Mouse (Mus musculus) liver, embryonic 16.5 days (tissue): ENCODE measurements around the gene Shox2. TPM values are rescaled to one million over a fixed set of nuclear protein-coding genes. Genes with fewer than 3 reads are reported as not detected.

ENCODE experiments used
- ATAC-seq: fragments of 200-750 bp; cut with Nextera tagmentation; 2 replicates; pipeline ENCODE4 v1.8.0; 2017; ENCODE audit warnings: low read depth, mild to moderate bottlenecking, moderate number of reproducible peaks, moderate library complexity
- H3K27ac ChIP-seq: fragments of 300-500 bp; sonication (generic); 2 replicates; pipeline ENCODE4 v1.5.1; 2014; ENCODE audit warnings: mild to moderate bottlenecking, low read length
- H3K27me3 ChIP-seq: fragments of 300-500 bp; sonication (generic); 2 replicates; pipeline ENCODE4 v1.6.1; 2014; ENCODE audit warnings: low read depth, low read length, mixed read lengths; ENCODE audit not compliant: control insufficient read depth, insufficient read depth
- H3K36me3 ChIP-seq: fragments of 300-500 bp; sonication (generic); 2 replicates; pipeline ENCODE4 v1.6.1; 2014; ENCODE audit warnings: mild to moderate bottlenecking; ENCODE audit not compliant: control insufficient read depth, insufficient read depth
- H3K4me1 ChIP-seq: fragments of 300-500 bp; sonication (generic); 2 replicates; pipeline ENCODE4 v1.6.1; 2014; ENCODE audit warnings: low read depth, low read length, mixed read lengths; ENCODE audit not compliant: control insufficient read depth
- H3K4me2 ChIP-seq: fragments of 300-500 bp; sonication (generic); 2 replicates; pipeline ENCODE4 v1.6.1; 2014; ENCODE audit warnings: low read depth, low read length, mixed read lengths
- H3K4me3 ChIP-seq: fragments of 300-500 bp; sonication (generic); 2 replicates; pipeline ENCODE4 v1.5.1; 2014; ENCODE audit warnings: low read depth, mild to moderate bottlenecking, low read length
- H3K9ac ChIP-seq: fragments of 300-500 bp; sonication (generic); 2 replicates; pipeline ENCODE4 v1.6.1; 2014; ENCODE audit warnings: low read depth, low read length
- H3K9me3 ChIP-seq: fragments of 300-500 bp; sonication (generic); replicated peaks from 2 replicates; pipeline ENCODE4 v1.6.1; 2016; ENCODE audit warnings: low read length; ENCODE audit not compliant: control insufficient read depth
- WGBS: fragments of 180-500 bp; shearing (Covaris S2); extraction: QIAGEN DNeasy Blood & Tissue Kit; methylation state at CpG from one replicate; pipeline ENCODE4 v1.1.7; 2014; ENCODE audit not compliant: insufficient replicate concordance; 5-methylcytosine and 5-hydroxymethylcytosine counted together
- polyA plus RNA-seq: library from polyadenylated mRNA; unstranded; fragments of >200 nt; fragmentation: Nextera tagmentation; extraction: Ambion mirVana; gene quantifications from 2 replicates; pipeline ENCODE4 v1.2.1, GENCODE M21; 2015

Gene Shox2
- polyA plus RNA-seq, result 0.18 and 0.25 TPM in 2 replicates

DNA sequence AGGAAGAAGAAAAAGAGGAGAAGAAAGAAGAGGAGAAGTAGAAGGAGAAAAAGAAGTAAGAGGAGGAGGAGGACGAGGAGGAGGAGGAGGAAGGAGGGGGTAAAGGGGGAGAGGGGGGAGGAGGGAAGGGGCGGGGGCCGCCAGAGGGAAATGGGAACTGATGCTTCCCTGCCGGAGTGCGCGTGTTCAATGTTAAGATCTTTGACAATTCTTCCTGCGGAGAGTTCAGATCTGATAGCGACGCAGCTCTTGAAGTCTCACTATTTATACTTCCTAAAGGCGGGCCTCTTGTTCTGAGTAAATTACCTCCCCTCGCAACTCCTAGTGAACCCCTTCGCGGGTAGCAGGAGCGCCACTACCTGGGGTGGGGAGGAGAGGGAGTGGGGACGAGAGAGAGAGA, at the start of gene Shox2:
Gene Shox2 (minus strand): TSS at position 66 of the 400 bp plus-strand sequence.
- Histone ChIP-seq H3K4me3 (peak within 1 kb of the TSS; percentile 55), H3K4me2 (peak within 1 kb of the TSS; percentile 66), H3K4me1 (peaks cover 11% of the 10 kb centered on the region), H3K27ac (no peak within 1 kb of the TSS), H3K36me3 (no peaks in the 10 kb centered on the region), H3K9ac (no peak within 1 kb of the TSS), H3K27me3 (peaks cover 69% of the 10 kb centered on the region), H3K9me3 (no peaks in the 10 kb centered on the region)
- ATAC-seq, result no peak
- WGBS, result 0% methylated on average over 15 of the region's 15 CpGs

GRCm38 (mm10) chr3:66996820-66997219, 15.2 kb upstream of the Shox2 start:
- Histone ChIP-seq H3K27me3 (no peaks in the 10 kb centered on the region), H3K9me3 (no peaks in the 10 kb centered on the region), H3K4me3 (no peak overlapping the region), H3K27ac (no peak overlapping the region), H3K4me2 (no peak overlapping the region), H3K36me3 (0 out of 2 replicates have a peak, but pooled peaks cover 2% of the 10 kb centered on the region), H3K4me1 (no peaks in the 10 kb centered on the region), H3K9ac (no peak overlapping the region)
- WGBS, result 39% methylated on average over 1 of the region's 1 CpGs
- ATAC-seq, result no peak

DNA sequence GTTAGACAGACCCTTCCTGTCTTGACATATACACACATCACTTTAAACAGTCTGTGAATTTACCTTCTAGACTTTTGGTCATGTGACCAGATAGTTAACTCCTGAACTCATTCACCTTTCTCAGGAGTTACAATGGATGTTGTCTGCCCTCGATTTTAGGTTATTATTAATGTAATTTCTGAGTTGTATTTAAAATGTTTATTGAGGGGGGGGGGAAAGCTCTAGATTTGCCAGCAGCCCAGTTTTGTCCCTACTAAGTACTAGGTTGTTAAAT, 4.7 kb upstream of the Shox2 start:
- Histone ChIP-seq H3K36me3 (no peaks in the 10 kb centered on the region), H3K4me3 (peak overlapping the region; percentile 82), H3K4me2 (peak overlapping the region; percentile 67), H3K9me3 (no peaks in the 10 kb centered on the region), H3K27ac (no peak overlapping the region), H3K27me3 (peaks cover 24% of the 10 kb centered on the region), H3K9ac (peak overlapping the region; percentile 71), H3K4me1 (peaks cover 8% of the 10 kb centered on the region)
- no peak for ATAC-seq
- 4% methylated on average over 1 of the region's 1 CpGs for WGBS

- Histone ChIP-seq H3K4me1 (peaks cover 12% of the 10 kb centered on the region), H3K27me3 (peaks cover 29% of the 10 kb centered on the region), H3K27ac (no peak overlapping the region; the same call in 1 of the 2 replicates), H3K4me3 (peak overlapping the region; percentile 82), H3K9ac (peak overlapping the region; percentile 71), H3K36me3 (no peaks in the 10 kb centered on the region), H3K9me3 (no peaks in the 10 kb centered on the region), H3K4me2 (peak overlapping the region; percentile 67)
- under 1% methylated on average over 59 of the region's 60 CpGs for WGBS
- peak; percentile 88 for ATAC-seq
Measured at GRCm38 (mm10) chr3:66985539-66986286, 4.1 kb upstream of the Shox2 start.

GRCm38 (mm10) chr3:66983481-66983880, 1.9 kb upstream of the Shox2 start:
- no peak overlapping the region for H3K27ac ChIP-seq
- ATAC-seq, result no peak
- H3K9me3 ChIP-seq, result no peaks in the 10 kb centered on the region
- H3K36me3 ChIP-seq, result no peaks in the 10 kb centered on the region
- peaks cover 12% of the 10 kb centered on the region for H3K4me1 ChIP-seq
- no peak overlapping the region for H3K4me3 ChIP-seq
- H3K27me3 ChIP-seq, result peaks cover 52% of the 10 kb centered on the region
- 15% methylated on average over 3 of the region's 3 CpGs for WGBS
- no peak overlapping the region for H3K4me2 ChIP-seq
- H3K9ac ChIP-seq, result no peak overlapping the region

GRCm38 (mm10) chr3:66982181-66982911, 775 bp upstream of the Shox2 start:
- no peak for ATAC-seq
- Histone ChIP-seq H3K4me3 (peak overlapping the region; percentile 20; the same call in 1 of the 2 replicates), H3K4me2 (peak overlapping the region; percentile 13; the same call in 1 of the 2 replicates), H3K27me3 (peaks cover 63% of the 10 kb centered on the region), H3K36me3 (no peaks in the 10 kb centered on the region), H3K4me1 (peaks cover 12% of the 10 kb centered on the region), H3K9ac (no peak overlapping the region), H3K27ac (no peak overlapping the region), H3K9me3 (no peaks in the 10 kb centered on the region)
- WGBS, result under 1% methylated on average over 29 of the region's 29 CpGs

DNA sequence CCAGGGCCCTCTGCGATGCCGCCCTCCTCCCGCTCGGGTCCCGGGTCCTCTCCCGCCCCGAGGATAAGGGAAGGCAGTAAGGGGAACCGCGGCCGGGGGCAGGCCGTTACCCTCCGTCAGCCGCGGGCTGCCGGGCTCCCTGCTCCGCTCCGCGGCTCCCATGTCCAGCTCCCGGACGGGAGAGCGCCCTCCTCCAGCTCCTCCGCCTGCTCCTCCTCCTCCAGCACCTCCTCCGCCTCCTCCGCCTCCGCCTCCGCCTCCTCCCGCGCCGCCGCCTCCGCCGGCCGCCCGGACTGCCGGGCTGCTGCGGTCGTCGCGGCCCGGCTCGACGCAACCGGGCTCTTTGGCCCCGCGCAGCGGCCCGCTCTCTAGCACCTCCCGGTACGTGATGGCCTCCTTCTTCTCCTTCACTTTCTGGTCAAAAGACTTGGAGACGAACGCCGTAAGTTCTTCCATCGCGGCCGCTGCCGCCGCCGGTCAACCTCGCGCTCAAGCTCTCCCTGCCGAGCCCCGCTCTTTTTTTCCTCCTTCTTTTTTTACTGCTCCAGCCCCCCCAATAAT, 390 bp downstream of the Shox2 start, which contains the start of gene Rsrc1:
Gene Rsrc1 (plus strand): TSS at position 290 of the 561 bp plus-strand sequence.
- no peaks in the 10 kb centered on the region for H3K36me3 ChIP-seq
- under 1% methylated on average over 50 of the region's 62 CpGs for WGBS
- no peaks in the 10 kb centered on the region for H3K9me3 ChIP-seq
- peaks cover 6% of the 10 kb centered on the region for H3K4me1 ChIP-seq
- peak; percentile 15 for ATAC-seq
- peaks cover 72% of the 10 kb centered on the region for H3K27me3 ChIP-seq
- no peak within 1 kb of the TSS for H3K9ac ChIP-seq
- H3K27ac ChIP-seq, result no peak within 1 kb of the TSS
- H3K4me2 ChIP-seq, result peak within 1 kb of the TSS; percentile 66
- peak within 1 kb of the TSS; percentile 55 for H3K4me3 ChIP-seq

GRCm38 (mm10) chr3:66980111-66980975, 1.2 kb downstream of the Shox2 start:
- peaks cover 75% of the 10 kb centered on the region for H3K27me3 ChIP-seq
- no peaks in the 10 kb centered on the region for H3K36me3 ChIP-seq
- H3K9ac ChIP-seq, result no peak overlapping the region
- WGBS, result 2% methylated on average over 29 of the region's 29 CpGs
- peak overlapping the region; percentile 55 for H3K4me3 ChIP-seq
- no peaks in the 10 kb centered on the region for H3K9me3 ChIP-seq
- ATAC-seq, result 0 out of 2 replicates have a peak, but pooled peaks have one; percentile 4
- H3K4me2 ChIP-seq, result peak overlapping the region; percentile 66
- no peak overlapping the region for H3K27ac ChIP-seq
- peaks cover 6% of the 10 kb centered on the region for H3K4me1 ChIP-seq
